Mouse (Mus musculus): ENCODE measurements around the gene Xiap.

GRCm38 (mm10) chrX:42063621-42064020 is 4.1 kb downstream of the Xiap start:
- TF ChIP-seq CTCF (IDR thresholded peaks at IDR 0.05; ENCODE audit: extremely low read depth, insufficient read length, insufficient replicate concordance, low read depth, low read length) = no peak
- TF ChIP-seq POLR2A (IDR thresholded peaks at IDR 0.05; ENCODE audit: low read depth, low read length) = no peak

Data from small intestine, adult 2 months (tissue).